ENCODE assay signal across 27 mouse cellular contexts in the genomic region with DNA sequence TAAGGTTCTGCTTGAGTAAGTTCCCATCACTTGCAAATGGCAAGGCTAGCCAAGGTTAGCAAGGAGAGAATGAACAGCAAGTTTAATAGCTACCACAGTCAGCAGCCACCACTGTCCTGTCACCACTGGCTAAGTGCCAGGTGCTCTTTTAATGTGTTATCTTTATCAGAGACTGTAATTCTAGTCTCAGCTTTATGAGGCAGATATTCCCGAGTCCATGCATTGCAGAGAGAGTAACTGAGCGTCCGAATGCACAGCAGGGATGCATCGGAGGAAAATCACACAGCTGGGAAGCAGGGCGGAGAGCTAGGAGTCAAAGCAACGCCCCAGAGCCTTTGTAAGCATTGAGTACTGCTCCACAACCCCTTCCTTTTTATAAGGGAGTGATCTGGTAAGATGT.
DNase-seq lines count a peak whose midpoint lies in the region; ATAC-seq and TF ChIP-seq lines count a peak whose summit lies in the region.
"Had no signal": no experiment of that assay in that cellular context is flagged by ENCODE, and none has a peak within 500 bp of the region (broad histone marks: within the 10 kb centered on the region; RNA-seq: fewer than 3 reads in every experiment).

No protein-coding gene starts in this region.

- DNase-seq in heart, adult 2 months: no peak
- DNase-seq in kidney, adult 2 months: no peak
- DNase-seq in midbrain, embryonic 11.5 days (ENCODE audit: low spot score, missing footprints): peak; percentile 72
- DNase-seq in adipocyte (ENCODE audit: low spot score): no peak
- DNase-seq: adrenal gland, postnatal 25 days; cerebellum, adult 11-12 months; cerebellum, adult 9-11 months; embryo, embryonic 11 days; gastrocnemius, postnatal 25 days; kidney, postnatal 14 days; liver; lung, adult 2 months; lung, postnatal 4 days; midbrain, embryonic 14.5 days; right cerebral cortex, postnatal 25 days; thymus, postnatal 25 days had no signal

- no peak overlapping the region for H3K9ac ChIP-seq in heart, embryonic 16.5 days (ENCODE audit: low read length)
- H3K9ac ChIP-seq in heart, adult 2 months (ENCODE audit: low read depth, low read length): no peak overlapping the region
- no peak overlapping the region for H3K9ac ChIP-seq in kidney, embryonic 15.5 days
- H3K9ac ChIP-seq in midbrain, embryonic 11.5 days (ENCODE audit: low read length): no peak overlapping the region
- H3K9ac ChIP-seq in midbrain, embryonic 15.5 days: no peak overlapping the region
- no peak overlapping the region for H3K9ac ChIP-seq in neural tube, embryonic 15.5 days (replicated peaks)
- H3K9ac ChIP-seq: embryonic facial prominence, embryonic 13.5 days; forebrain, embryonic 15.5 days; heart, embryonic 15.5 days; liver, embryonic 14.5 days; stomach, embryonic 15.5 days had no signal

- intact Hi-C loops in heart, adult 2 months (cut with DNase I): no loop called here

- H3K79me2 ChIP-seq in heart, adult 2 months (replicated peaks; ENCODE audit: control insufficient read depth, insufficient read depth, low read length): no peaks in the 10 kb centered on the region; the same call in 1 of the 2 replicates

- no peaks in the 10 kb centered on the region for H3K36me3 ChIP-seq in heart, embryonic 16.5 days (ENCODE audit: control insufficient read depth, insufficient read depth)
- peaks cover 7% of the 10 kb centered on the region for H3K36me3 ChIP-seq in heart, adult 2 months (ENCODE audit: control insufficient read depth, insufficient read depth, low read length)
- no peaks in the 10 kb centered on the region for H3K36me3 ChIP-seq in kidney, embryonic 15.5 days
- H3K36me3 ChIP-seq in kidney, adult 2 months (ENCODE audit: control insufficient read depth, insufficient read depth, low read length): no peaks in the 10 kb centered on the region
- H3K36me3 ChIP-seq in midbrain, embryonic 11.5 days (ENCODE audit: control insufficient read depth, insufficient read depth, low read length): no peaks in the 10 kb centered on the region
- H3K36me3 ChIP-seq in midbrain, embryonic 15.5 days (replicated peaks): no peaks in the 10 kb centered on the region
- H3K36me3 ChIP-seq in neural tube, embryonic 15.5 days: no peaks in the 10 kb centered on the region
- H3K36me3 ChIP-seq: embryonic facial prominence, embryonic 13.5 days; forebrain, embryonic 10.5 days; forebrain, embryonic 15.5 days; heart, embryonic 15.5 days; stomach, embryonic 15.5 days had no signal

- H3K27ac ChIP-seq in heart, embryonic 16.5 days (ENCODE audit: low read length): no peak overlapping the region
- no peak overlapping the region for H3K27ac ChIP-seq in heart, adult 2 months
- no peak overlapping the region for H3K27ac ChIP-seq in kidney, embryonic 15.5 days
- H3K27ac ChIP-seq in kidney, adult 2 months (ENCODE audit: insufficient read depth, low read depth, low read length): no peak overlapping the region
- no peak overlapping the region for H3K27ac ChIP-seq in midbrain, embryonic 11.5 days (ENCODE audit: low read depth, low read length)
- no peak overlapping the region for H3K27ac ChIP-seq in midbrain, embryonic 15.5 days
- no peak overlapping the region for H3K27ac ChIP-seq in neural tube, embryonic 15.5 days (replicated peaks)
- H3K27ac ChIP-seq: embryonic facial prominence, embryonic 13.5 days; forebrain, embryonic 10.5 days; forebrain, embryonic 15.5 days; heart, embryonic 15.5 days; liver, embryonic 14.5 days; stomach, embryonic 15.5 days had no signal

- no peaks in the 10 kb centered on the region for H3K27me3 ChIP-seq in heart, embryonic 16.5 days (ENCODE audit: control insufficient read depth, insufficient read depth, low read length)
- no peaks in the 10 kb centered on the region for H3K27me3 ChIP-seq in heart, adult 2 months (ENCODE audit: control insufficient read depth, insufficient read depth, low read length)
- no peaks in the 10 kb centered on the region for H3K27me3 ChIP-seq in kidney, embryonic 15.5 days
- H3K27me3 ChIP-seq in kidney, adult 2 months (replicated peaks; ENCODE audit: control insufficient read depth, insufficient read depth, low read length): no peaks in the 10 kb centered on the region
- H3K27me3 ChIP-seq in midbrain, embryonic 11.5 days (ENCODE audit: control insufficient read depth, insufficient read depth, low read length): no peaks in the 10 kb centered on the region
- H3K27me3 ChIP-seq in midbrain, embryonic 15.5 days (replicated peaks): no peaks in the 10 kb centered on the region
- no peaks in the 10 kb centered on the region for H3K27me3 ChIP-seq in neural tube, embryonic 15.5 days (replicated peaks)
- H3K27me3 ChIP-seq: embryonic facial prominence, embryonic 13.5 days; forebrain, embryonic 15.5 days; heart, embryonic 15.5 days; stomach, embryonic 15.5 days had no signal

- TF ChIP-seq EP300 in heart, adult 2 months (IDR thresholded peaks at IDR 0.05; ENCODE audit: insufficient read depth, low read depth, low read length): no peak

- TF ChIP-seq CTCF in heart, adult 2 months (IDR thresholded peaks at IDR 0.05): no peak
- no peak for TF ChIP-seq CTCF in kidney, adult 2 months (conservative IDR thresholded peaks at IDR 0.05; ENCODE audit: insufficient read depth, insufficient read length, low read depth, low read length)

- 0 out of 2 replicates have a peak, but pooled peaks have one; percentile 32 for ATAC-seq in heart, embryonic 16.5 days (replicated peaks; ENCODE audit: extremely low read depth, insufficient read depth, low FRiP score)
- peak; percentile 43; the same call in 1 of the 2 replicates for ATAC-seq in kidney, embryonic 15.5 days (replicated peaks; ENCODE audit: low FRiP score)
- no peak for ATAC-seq in midbrain, embryonic 11.5 days (ENCODE audit: low FRiP score)
- ATAC-seq in midbrain, embryonic 15.5 days (replicated peaks): no peak
- no peak for ATAC-seq in neural tube, embryonic 15.5 days (ENCODE audit: low FRiP score)
- ATAC-seq: forebrain, embryonic 15.5 days; intestine, embryonic 16.5 days had no signal

- no peaks in the 10 kb centered on the region for H3K9me3 ChIP-seq in heart, embryonic 16.5 days (replicated peaks; ENCODE audit: control insufficient read depth, low read length)
- no peaks in the 10 kb centered on the region for H3K9me3 ChIP-seq in kidney, embryonic 15.5 days (replicated peaks)
- no peaks in the 10 kb centered on the region for H3K9me3 ChIP-seq in midbrain, embryonic 11.5 days (ENCODE audit: control insufficient read depth, low read length)
- no peaks in the 10 kb centered on the region for H3K9me3 ChIP-seq in midbrain, embryonic 15.5 days
- H3K9me3 ChIP-seq in neural tube, embryonic 15.5 days (replicated peaks): no peaks in the 10 kb centered on the region
- H3K9me3 ChIP-seq: embryonic facial prominence, embryonic 13.5 days; forebrain, embryonic 10.5 days; forebrain, embryonic 15.5 days; heart, embryonic 15.5 days; stomach, embryonic 15.5 days had no signal

- peaks cover 32% of the 10 kb centered on the region for H3K4me1 ChIP-seq in heart, embryonic 16.5 days (ENCODE audit: control insufficient read depth, insufficient read depth, low read length)
- peaks cover 9% of the 10 kb centered on the region for H3K4me1 ChIP-seq in heart, adult 2 months (ENCODE audit: control insufficient read depth, insufficient read depth, low read length)
- no peaks in the 10 kb centered on the region for H3K4me1 ChIP-seq in kidney, embryonic 15.5 days
- H3K4me1 ChIP-seq in kidney, adult 2 months (ENCODE audit: control insufficient read depth, insufficient read depth, low read length): no peaks in the 10 kb centered on the region
- H3K4me1 ChIP-seq in midbrain, embryonic 11.5 days (ENCODE audit: control insufficient read depth, insufficient read depth, low read length): no peaks in the 10 kb centered on the region
- H3K4me1 ChIP-seq in midbrain, embryonic 15.5 days: no peaks in the 10 kb centered on the region
- H3K4me1 ChIP-seq in neural tube, embryonic 15.5 days: no peaks in the 10 kb centered on the region
- H3K4me1 ChIP-seq: embryonic facial prominence, embryonic 13.5 days; stomach, embryonic 15.5 days had no signal

- WGBS in heart, embryonic 16.5 days: 30% methylated on average over 6 of the region's 6 CpGs
- 50% methylated on average over 6 of the region's 6 CpGs for WGBS in heart, adult 2 months
- WGBS in kidney, embryonic 15.5 days: 24% methylated on average over 6 of the region's 6 CpGs
- WGBS in kidney, adult 2 months: 25% methylated on average over 6 of the region's 6 CpGs
- WGBS in midbrain, embryonic 11.5 days: 53% methylated on average over 6 of the region's 6 CpGs
- WGBS in midbrain, embryonic 15.5 days: 38% methylated on average over 6 of the region's 6 CpGs
- WGBS in neural tube, embryonic 15.5 days: 30% methylated on average over 6 of the region's 6 CpGs

- no peak for TF ChIP-seq POLR2A in heart, adult 2 months (IDR thresholded peaks at IDR 0.05; ENCODE audit: insufficient read depth, low read depth, low read length)
- TF ChIP-seq POLR2A in kidney, adult 2 months (IDR thresholded peaks at IDR 0.05; ENCODE audit: low read depth, low read length): no peak

- H3K4me2 ChIP-seq in heart, embryonic 16.5 days (ENCODE audit: low read depth, low read length): no peak overlapping the region
- no peak overlapping the region for H3K4me2 ChIP-seq in kidney, embryonic 15.5 days
- no peak overlapping the region for H3K4me2 ChIP-seq in midbrain, embryonic 11.5 days
- H3K4me2 ChIP-seq in midbrain, embryonic 15.5 days: no peak overlapping the region
- H3K4me2 ChIP-seq in neural tube, embryonic 15.5 days: no peak overlapping the region
- H3K4me2 ChIP-seq: embryonic facial prominence, embryonic 13.5 days; forebrain, embryonic 15.5 days; heart, embryonic 15.5 days; stomach, embryonic 15.5 days had no signal

- H3K4me3 ChIP-seq in heart, embryonic 16.5 days (ENCODE audit: low read length): no peak overlapping the region
- no peak overlapping the region for H3K4me3 ChIP-seq in heart, adult 2 months
- no peak overlapping the region for H3K4me3 ChIP-seq in kidney, embryonic 15.5 days (replicated peaks)
- H3K4me3 ChIP-seq in kidney, adult 2 months (ENCODE audit: insufficient read depth, low read depth, low read length): no peak overlapping the region
- no peak overlapping the region for H3K4me3 ChIP-seq in midbrain, embryonic 11.5 days (ENCODE audit: low read depth, low read length)
- no peak overlapping the region for H3K4me3 ChIP-seq in midbrain, embryonic 15.5 days
- H3K4me3 ChIP-seq in neural tube, embryonic 15.5 days (replicated peaks): no peak overlapping the region
- H3K4me3 ChIP-seq: embryonic facial prominence, embryonic 13.5 days; forebrain, embryonic 10.5 days; forebrain, embryonic 15.5 days; heart, embryonic 15.5 days; stomach, embryonic 15.5 days had no signal

Comparison
In these comparisons a context has a peak if more than half of its experiments do, and no peak if none do; other contexts are left out.
1. ATAC-seq: peak in heart, embryonic 16.5 days (single experiment) and kidney, embryonic 15.5 days (single experiment); none in midbrain, embryonic 11.5 days (single experiment), midbrain, embryonic 15.5 days (single experiment) and neural tube, embryonic 15.5 days (single experiment).